Mouse (Mus musculus) intestine, postnatal 0 days (tissue): Measurements from ENCODE around the gene Parvg. TPM values are rescaled to one million over a fixed set of nuclear protein-coding genes. Genes with fewer than 3 reads are reported as not detected.

Source experiments
- ATAC-seq: fragments of 200-750 bp; cut with Nextera tagmentation; 2 replicates; pipeline ENCODE4 v1.8.0; 2017; ENCODE audit warnings: mild to moderate bottlenecking, moderate TSS enrichment, moderate library complexity
- H3K27ac ChIP-seq: fragments of 300-500 bp; sonication (generic); 2 replicates; pipeline ENCODE4 v1.5.1; 2014; ENCODE audit warnings: mild to moderate bottlenecking, low read depth, low read length, moderate library complexity
- H3K27me3 ChIP-seq: fragments of 300-500 bp; sonication (generic); replicated peaks from 2 replicates; pipeline ENCODE4 v1.6.1; 2014; ENCODE audit warnings: low read length, mixed read lengths; ENCODE audit not compliant: control insufficient read depth, insufficient read depth
- H3K36me3 ChIP-seq: fragments of 300-500 bp; sonication (generic); 2 replicates; pipeline ENCODE4 v1.6.1; 2014; ENCODE audit warnings: mild to moderate bottlenecking, moderate library complexity; ENCODE audit not compliant: control insufficient read depth, insufficient read depth
- H3K4me1 ChIP-seq: fragments of 300-500 bp; sonication (generic); replicated peaks from 2 replicates; pipeline ENCODE4 v1.6.1; 2014; ENCODE audit warnings: antibody characterized with exemption, low read length, mixed read lengths; ENCODE audit not compliant: control insufficient read depth, insufficient read depth
- H3K4me2 ChIP-seq: fragments of 300-500 bp; sonication (generic); replicated peaks from 2 replicates; pipeline ENCODE4 v1.6.1; 2014; ENCODE audit warnings: low read depth, mild to moderate bottlenecking, moderate library complexity
- H3K4me3 ChIP-seq: fragments of 300-500 bp; sonication (generic); 2 replicates; pipeline ENCODE4 v1.5.1; 2014; ENCODE audit warnings: low read depth, low read length
- H3K9ac ChIP-seq: fragments of 300-500 bp; sonication (generic); 2 replicates; pipeline ENCODE4 v1.6.1; 2014; ENCODE audit warnings: mild to moderate bottlenecking, low read depth, low read length
- H3K9me3 ChIP-seq: fragments of 300-500 bp; sonication (generic); 2 replicates; pipeline ENCODE4 v1.6.1; 2016; ENCODE audit warnings: mixed run types; ENCODE audit not compliant: control insufficient read depth
- CTCF ChIP-seq: sonication (generic); IDR thresholded peaks from 2 replicates; pipeline ENCODE4 v1.5.1; 2016; ENCODE audit warnings: low read depth, mild to moderate bottlenecking, control low read depth, antibody characterized with exemption, moderate library complexity
- WGBS: fragments of 180-500 bp; shearing (Covaris S2); extraction: QIAGEN DNeasy Blood & Tissue Kit; methylation state at CpG from one replicate; pipeline ENCODE4 v1.1.7; 2014; 5-methylcytosine and 5-hydroxymethylcytosine counted together
- polyA plus RNA-seq: library from polyadenylated mRNA; unstranded; fragments of >200 nt; fragmentation: Nextera tagmentation; extraction: Ambion mirVana; gene quantifications from 2 replicates; pipeline ENCODE4 v1.2.1, GENCODE M21; 2015

Parvg gene
- polyA plus RNA-seq, 1 experiment from 2014 or later = 1.2 TPM

- no peaks in the 10 kb centered on the region for H3K36me3 ChIP-seq
- no peak for ATAC-seq
- H3K4me3 ChIP-seq = no peak overlapping the region
- no peak overlapping the region for H3K4me2 ChIP-seq
- H3K27ac ChIP-seq = no peak overlapping the region
- no peaks in the 10 kb centered on the region for H3K27me3 ChIP-seq
- no peaks in the 10 kb centered on the region for H3K9me3 ChIP-seq
- H3K9ac ChIP-seq = no peak overlapping the region
- no peak for TF ChIP-seq CTCF
- H3K4me1 ChIP-seq = no peaks in the 10 kb centered on the region
- WGBS = 80% methylated on average over 3 of the region's 3 CpGs
These were observed 40.9 kb downstream of the Parvg start for GRCm38 (mm10) chr15:84364746-84365145.

GRCm38 (mm10) chr15:84365675-84366381 is 42.0 kb downstream of the Parvg start:
- Histone ChIP-seq H3K4me3 (no peak overlapping the region), H3K36me3 (no peaks in the 10 kb centered on the region), H3K9ac (no peak overlapping the region), H3K9me3 (no peaks in the 10 kb centered on the region), H3K4me2 (no peak overlapping the region), H3K4me1 (no peaks in the 10 kb centered on the region), H3K27ac (no peak overlapping the region), H3K27me3 (no peaks in the 10 kb centered on the region)
- 66% methylated on average over 17 of the region's 17 CpGs for WGBS
- no peak for ATAC-seq
- TF ChIP-seq CTCF = no peak

GRCm38 (mm10) chr15:84366574-84366989 is 42.8 kb downstream of the Parvg start:
- H3K9ac ChIP-seq = no peak overlapping the region

GRCm38 (mm10) chr15:84367402-84367801 is 43.6 kb downstream of the Parvg start:
- Histone ChIP-seq H3K4me2 (no peak overlapping the region), H3K9me3 (no peaks in the 10 kb centered on the region), H3K9ac (no peak overlapping the region), H3K4me3 (no peak overlapping the region), H3K36me3 (no peaks in the 10 kb centered on the region), H3K4me1 (no peaks in the 10 kb centered on the region), H3K27ac (no peak overlapping the region), H3K27me3 (no peaks in the 10 kb centered on the region)
- TF ChIP-seq CTCF = no peak
- WGBS = 73% methylated on average over 8 of the region's 8 CpGs
- no peak for ATAC-seq

More at GRCm38 (mm10) chr15:84366574-84366989, 42.8 kb downstream of the Parvg start:
- no peaks in the 10 kb centered on the region for H3K27me3 ChIP-seq
- no peaks in the 10 kb centered on the region for H3K4me1 ChIP-seq
- no peak overlapping the region for H3K27ac ChIP-seq
- no peak for ATAC-seq
- H3K36me3 ChIP-seq = no peaks in the 10 kb centered on the region
- H3K9me3 ChIP-seq = no peaks in the 10 kb centered on the region
- no peak overlapping the region for H3K4me2 ChIP-seq
- WGBS = 85% methylated on average over 10 of the region's 10 CpGs
- H3K4me3 ChIP-seq = no peak overlapping the region
- no peak for TF ChIP-seq CTCF

GRCm38 (mm10) chr15:84372801-84373200 is 49.0 kb downstream of the Parvg start:
- peak; percentile 70 for ATAC-seq
- Histone ChIP-seq H3K4me3 (no peak overlapping the region), H3K27ac (no peak overlapping the region; the same call in 1 of the 2 replicates), H3K27me3 (no peaks in the 10 kb centered on the region), H3K9me3 (no peaks in the 10 kb centered on the region), H3K9ac (no peak overlapping the region), H3K4me2 (no peak overlapping the region; the same call in 1 of the 2 replicates), H3K36me3 (no peaks in the 10 kb centered on the region), H3K4me1 (no peaks in the 10 kb centered on the region)
- 47% methylated on average over 5 of the region's 5 CpGs for WGBS
- TF ChIP-seq CTCF = no peak

- ATAC-seq = no peak
- WGBS = 85% methylated on average over 9 of the region's 9 CpGs
- Histone ChIP-seq H3K4me1 (no peaks in the 10 kb centered on the region), H3K4me2 (no peak overlapping the region), H3K27ac (no peak overlapping the region), H3K27me3 (no peaks in the 10 kb centered on the region), H3K4me3 (no peak overlapping the region), H3K9me3 (no peaks in the 10 kb centered on the region), H3K9ac (no peak overlapping the region), H3K36me3 (no peaks in the 10 kb centered on the region)
- TF ChIP-seq CTCF = no peak
These were observed 54.9 kb downstream of the Parvg start for GRCm38 (mm10) chr15:84378734-84379133.
